Mouse (Mus musculus) cerebellum, adult 9-11 months (tissue): ENCODE measurements around the gene Ahnak.
"Not testable (repeated sequence)": the region's sequence is repeated elsewhere in the genome, so short reads cannot be mapped to it uniquely, and the experiment has no call there.

ENCODE experiments used
- DNase-seq: peaks from one replicate; pipeline ENCODE4 v3.0.0; 2022

Gene Ahnak

DNA sequence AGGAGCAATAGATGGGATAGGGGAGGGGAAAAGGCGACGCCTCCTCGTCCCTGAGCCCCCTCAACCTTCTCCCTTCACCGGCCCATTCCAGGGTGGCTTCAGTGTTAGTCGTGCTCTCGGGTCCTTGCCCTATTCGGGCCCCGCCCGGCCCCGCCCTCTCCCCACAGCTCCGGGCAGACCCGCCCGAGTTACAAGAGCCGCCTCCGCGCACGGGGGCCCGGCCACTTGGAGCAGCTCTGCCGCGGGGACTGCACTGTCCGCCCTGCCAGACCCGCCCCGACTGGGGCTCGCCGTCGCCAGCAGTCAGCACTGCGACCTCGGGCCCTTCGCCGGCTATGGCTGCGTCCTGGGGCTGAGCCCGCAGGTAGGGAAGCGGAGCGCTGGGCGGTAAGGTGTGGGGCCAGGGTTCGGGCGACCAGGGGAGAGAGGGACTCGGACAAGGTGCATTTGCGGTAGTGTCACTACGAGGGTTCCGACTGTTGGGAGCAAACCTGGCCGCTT, at the start of gene Ahnak:
Ahnak (plus strand) TSS at position 219 of the 501 bp plus-strand sequence.
- no peak for DNase-seq

DNA sequence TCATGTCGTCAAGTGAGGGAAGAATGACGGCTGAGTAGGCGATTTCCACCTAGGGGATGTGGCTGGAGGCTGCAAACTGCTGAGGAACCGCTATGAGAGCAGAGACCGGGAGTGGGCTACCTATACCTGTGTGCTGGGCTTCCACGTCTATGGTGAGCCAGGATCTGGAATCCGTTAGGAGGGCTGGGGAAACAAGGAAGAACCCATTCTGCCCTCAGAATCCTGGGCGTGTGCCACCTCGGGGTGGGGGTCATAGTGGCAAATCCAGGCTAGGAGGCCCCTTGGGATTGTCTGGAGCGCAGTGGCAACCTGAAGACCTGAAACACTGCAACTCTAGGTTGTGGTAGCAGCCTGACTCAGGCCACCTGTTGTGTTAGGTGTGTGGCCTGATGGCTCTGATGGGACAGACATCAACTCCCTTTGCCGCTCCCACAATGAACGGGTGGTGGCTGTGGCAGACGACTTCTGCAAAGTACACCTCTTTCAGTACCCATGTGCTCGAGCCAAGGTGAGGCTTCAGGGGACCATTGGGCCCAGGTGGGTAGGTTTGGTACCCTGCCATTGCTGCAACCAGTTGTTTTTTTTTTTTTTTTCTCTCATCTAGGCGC, 48.5 kb upstream of the Ahnak start:
- peak; percentile 73 for DNase-seq

DNA sequence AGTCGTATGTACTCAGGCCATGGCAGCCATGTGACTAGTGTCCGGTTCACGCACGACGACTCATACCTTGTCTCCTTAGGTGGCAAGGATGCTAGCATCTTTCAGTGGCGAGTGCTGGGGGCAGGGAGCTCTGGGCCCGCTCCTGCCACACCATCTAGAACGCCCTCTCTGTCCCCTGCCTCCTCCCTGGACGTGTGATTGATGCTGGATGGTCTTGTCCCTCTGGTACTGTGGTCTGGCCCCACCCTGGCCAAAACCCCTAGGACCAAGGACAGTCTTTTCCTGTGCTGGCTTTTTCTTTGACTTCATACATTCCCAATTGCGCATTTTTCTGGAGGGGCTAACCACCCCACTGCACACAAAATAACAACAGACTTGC, 48.0 kb upstream of the Ahnak start:
- peak; percentile 65 for DNase-seq

DNA sequence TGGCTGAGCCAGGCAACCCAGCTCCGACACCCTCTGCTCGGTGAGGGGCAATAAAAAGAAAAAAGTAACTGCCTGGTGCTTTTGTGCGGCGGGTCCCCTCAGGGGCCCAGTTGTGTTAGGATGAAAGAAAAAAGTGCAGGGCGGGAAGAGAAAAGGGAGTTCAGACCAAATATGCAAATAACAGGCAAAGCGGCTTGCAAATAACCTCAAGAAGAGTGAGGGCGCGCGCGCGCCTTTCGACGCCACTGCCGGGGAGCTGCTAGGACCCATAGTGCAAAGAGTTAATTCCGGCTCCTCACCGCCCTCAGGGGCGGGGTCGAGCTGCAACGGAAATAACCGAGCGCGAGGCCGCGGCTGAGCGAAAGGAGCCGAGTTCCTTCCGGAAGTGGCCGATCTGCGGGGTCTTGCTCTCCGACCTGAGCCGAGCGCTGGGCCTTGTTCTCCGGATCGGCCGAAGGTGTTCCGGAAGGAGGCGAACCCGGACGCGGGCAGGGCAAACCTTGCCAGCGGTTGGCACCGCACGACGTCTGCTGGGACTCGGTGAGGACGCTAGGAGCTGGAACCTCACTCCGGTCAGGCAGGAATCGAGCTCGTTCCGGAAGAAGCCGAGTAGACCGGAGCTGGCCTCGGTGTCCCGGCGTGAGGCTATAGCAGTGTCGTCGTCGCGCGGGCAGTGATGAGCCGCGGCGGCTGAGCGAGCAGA, 47.4 kb upstream of the Ahnak start, which contains the start of gene Mta2:
Mta2 (plus strand) TSS at position 361 of the 703 bp plus-strand sequence.
- DNase-seq = peak; percentile 97

DNA sequence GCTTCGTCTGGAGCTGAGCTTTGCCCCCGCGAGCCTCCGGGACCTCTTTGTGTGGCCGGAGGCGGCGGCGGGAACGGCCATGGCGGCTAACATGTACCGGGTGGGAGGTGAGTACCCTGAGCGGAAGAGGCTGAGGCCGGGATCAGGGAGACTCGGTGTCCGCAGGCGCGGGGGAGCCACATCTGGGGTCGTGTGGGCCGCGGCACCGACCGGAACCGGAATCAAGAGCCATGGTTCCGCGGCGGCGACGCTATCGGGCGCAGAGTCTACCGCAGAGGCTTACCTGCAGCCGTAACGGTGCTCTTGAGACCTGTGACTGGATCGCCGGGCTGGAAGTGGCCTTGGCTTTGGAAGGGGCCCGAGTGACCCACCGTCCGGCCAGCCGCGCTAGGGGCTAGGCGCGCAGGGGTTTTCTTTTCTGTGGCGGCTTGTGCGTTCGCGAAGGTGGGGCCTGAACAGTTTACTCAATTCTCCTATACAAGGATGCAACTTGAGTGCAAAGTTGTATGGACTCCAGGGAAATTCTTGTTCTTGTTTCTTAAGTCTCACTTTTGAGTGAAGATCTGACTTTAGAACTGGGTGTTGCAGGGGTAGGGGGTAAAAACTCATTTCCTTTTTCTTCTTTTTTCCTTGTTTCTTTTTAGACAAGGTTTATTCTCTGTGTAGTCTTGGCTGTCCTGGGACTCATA, 46.7 kb upstream of the Ahnak start:
- DNase-seq = no peak

DNA sequence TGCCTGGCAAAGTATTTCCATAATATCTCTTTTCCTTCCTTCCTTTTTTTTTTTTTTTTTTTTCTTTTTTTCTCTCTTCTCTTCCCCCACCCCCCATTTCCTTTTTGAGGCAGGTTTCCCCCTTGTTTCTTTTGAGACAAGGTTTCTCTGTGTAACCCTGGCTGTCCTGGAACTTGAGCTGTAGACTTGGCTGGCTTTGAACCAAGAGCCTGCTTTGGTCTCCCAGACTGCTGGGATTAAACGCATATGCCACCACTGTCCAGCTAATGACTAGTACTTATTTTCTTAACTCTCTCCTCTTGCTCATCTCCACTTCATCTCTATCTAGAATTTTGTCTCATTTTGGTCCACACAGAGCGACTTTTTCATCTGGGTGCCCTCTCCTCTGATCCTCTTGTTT, 46.0 kb upstream of the Ahnak start:
- DNase-seq = no peak

DNA sequence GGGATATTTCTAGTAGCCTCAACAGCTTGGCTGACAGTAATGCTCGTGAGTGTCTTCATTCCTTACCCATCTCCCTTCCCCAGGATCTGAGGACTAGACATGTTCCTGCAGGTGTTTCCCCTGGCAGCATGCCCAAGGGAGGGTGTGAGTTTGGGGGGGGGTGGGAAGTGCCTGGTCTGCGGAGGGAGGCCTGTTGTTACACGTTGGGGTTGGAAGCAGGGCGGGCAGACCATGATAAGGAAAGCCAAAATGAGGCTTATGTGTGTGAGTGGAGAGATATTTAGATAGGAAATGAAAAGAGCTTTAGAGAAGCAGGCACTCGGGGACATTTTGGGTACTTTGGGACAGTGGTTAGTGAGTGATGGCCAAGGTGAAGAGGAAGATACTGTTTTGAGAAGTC, 45.0 kb upstream of the Ahnak start:
- DNase-seq = no peak

DNA sequence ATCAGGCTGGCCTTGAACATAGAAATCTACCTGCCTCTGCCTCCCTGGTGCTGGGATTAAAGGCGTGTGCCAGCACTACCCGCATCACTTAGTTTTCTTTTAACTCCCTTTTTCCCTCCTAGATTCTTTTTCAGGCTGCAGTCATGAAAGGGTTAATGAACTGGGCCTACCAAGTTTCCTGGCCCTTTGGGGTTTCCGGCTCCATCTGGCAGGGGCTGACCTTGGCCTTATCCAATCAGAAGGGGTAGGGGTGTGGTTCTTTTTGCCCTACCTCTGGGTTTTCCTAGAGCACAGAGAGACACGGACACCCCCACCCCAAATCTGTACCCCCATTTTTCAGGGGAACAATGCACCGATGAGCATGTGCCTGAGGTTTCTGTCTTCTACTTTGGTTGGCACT, 44.3 kb upstream of the Ahnak start:
- no peak for DNase-seq

DNA sequence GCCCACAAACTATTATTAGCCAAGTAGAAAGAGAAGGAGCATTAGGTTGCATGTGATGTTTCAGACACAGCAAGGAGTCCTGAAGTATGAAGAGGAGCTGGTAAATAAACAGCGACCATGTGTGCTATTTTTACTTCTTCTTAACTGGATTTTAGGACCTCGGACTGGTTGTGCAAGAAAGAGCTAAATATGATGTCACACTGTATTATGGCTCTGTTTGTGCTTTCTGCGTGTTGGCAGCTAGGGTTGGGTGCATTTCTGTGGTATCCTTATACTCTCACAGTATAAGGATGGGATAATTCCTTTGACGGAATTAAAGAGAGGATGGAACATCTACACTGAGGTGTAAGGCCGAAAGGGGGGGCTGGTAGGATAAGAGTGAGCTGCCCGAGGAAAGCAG, 43.8 kb upstream of the Ahnak start:
- no peak for DNase-seq

DNA sequence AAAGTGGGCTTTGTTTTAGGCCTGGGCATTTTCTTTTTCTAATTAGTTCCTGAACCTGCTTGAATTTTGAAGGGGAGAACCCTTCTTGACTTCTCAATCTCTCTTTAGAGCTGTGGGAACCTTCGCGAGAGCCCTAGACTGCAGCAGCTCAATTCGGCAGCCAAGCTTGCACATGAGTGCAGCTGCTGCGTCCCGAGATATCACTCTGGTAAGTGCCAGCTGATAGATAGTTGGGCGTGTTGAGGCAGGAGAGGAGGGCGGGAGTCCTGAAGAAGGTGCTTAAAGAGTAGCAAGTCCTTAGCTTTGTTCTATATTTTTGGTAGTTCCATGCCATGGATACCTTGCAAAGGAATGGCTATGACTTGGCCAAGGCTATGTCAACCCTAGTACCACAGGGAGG, 42.2 kb upstream of the Ahnak start:
- DNase-seq = no peak

DNA sequence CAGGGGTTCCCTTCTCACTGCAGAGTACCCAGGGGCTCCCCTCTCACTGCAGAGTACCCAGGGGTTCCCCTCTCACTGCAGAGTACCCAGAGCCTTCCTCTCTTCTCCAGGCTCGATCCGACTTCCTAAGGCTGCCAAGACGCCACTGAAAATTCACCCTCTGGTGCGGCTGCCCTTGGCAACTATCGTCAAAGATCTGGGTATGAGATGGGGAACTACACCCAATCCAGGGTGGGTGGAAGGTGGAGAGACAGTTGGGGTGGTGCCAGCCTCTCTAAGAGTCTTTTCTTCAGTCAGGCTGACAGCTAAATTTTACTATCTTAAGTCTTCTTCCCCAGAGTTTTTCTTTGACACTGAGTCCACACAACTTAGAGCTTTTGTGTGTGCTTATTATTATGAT, 38.9 kb upstream of the Ahnak start:
- DNase-seq = peak; percentile 23

DNA sequence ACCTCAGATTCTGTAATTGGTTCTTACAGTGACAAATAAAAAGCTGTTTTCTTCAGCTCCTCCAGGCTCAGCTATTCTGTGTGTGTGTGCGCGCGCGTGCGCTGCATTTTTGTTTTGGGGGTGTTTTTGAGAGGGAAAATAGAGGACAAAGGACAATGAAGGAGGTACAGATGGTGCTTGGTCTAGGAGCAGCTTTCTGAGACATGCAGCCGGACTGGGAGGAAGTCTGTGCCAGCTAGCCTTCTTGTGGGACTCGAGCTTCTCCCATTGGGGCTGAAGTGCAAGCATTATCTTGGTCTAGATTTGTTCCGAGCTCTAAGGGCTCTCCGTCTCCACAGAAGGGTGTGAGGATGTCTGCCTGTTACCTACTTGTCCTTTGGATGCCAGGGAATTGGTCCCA, 36.8 kb upstream of the Ahnak start:
- no peak for DNase-seq

DNA sequence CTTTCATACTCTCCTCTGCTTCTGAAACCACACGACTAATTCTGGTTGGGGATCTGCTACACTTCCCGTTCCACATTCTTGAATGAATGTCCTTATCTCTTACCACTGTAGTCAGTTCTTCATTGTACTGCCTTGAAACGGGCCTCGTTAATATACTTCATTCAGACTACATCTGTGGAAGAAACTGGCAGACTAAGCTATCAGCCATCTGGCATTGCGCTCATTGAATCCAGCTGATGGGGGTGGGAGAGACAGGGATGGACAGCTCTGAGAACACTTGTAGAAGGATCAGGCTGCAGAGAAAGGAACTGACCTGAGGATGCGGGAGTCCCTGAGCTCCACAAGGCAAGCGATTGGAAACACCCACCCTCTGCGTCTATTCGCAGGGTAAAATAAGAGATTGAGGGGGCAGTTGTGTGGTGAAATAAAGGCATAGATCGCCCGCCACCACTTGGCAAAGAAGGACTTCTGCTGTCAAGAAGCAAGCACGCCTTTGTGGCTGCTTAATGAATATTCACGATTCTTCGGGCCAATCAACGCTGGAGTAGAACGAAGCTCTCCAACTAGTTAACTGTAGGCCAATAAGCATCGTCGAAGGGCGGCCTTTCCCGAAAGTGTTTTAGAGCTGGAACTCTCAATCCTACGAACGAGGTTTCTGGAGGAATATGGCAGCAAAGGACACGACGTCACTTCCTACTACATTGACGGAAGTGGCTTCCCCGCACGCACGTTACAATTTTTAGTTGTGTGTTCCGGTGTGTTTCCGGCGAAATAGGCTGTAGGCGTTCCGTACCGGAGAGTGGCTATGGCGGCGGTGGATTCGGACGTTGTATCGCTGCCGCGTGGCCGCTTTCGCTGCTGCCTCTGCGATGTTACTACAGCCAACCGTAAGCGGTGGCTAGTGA, 35.7 kb upstream of the Ahnak start, which contains the start of gene Tut1:
Tut1 (plus strand) TSS at position 713 of the 905 bp plus-strand sequence.
- peak; percentile 92 for DNase-seq

DNA sequence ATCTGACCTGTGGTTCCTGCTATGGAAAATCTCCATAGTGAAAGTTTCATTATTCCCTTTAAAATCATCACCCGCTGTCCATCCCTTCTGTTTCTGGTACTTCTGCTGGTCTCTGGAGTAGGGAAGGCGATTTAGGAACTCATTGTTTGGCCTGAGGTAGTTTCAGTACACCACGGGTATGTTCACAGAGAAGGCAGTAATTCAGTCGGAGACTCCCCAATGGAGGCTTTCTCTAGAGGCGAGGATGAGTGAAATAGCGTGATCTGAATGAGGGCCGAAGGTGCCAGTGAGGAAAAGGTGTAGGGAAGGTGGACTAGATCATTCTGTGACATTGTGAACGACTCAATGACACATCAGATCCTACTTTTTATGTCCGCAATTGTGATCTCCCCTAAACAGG, 34.9 kb upstream of the Ahnak start:
- DNase-seq = no peak

DNA sequence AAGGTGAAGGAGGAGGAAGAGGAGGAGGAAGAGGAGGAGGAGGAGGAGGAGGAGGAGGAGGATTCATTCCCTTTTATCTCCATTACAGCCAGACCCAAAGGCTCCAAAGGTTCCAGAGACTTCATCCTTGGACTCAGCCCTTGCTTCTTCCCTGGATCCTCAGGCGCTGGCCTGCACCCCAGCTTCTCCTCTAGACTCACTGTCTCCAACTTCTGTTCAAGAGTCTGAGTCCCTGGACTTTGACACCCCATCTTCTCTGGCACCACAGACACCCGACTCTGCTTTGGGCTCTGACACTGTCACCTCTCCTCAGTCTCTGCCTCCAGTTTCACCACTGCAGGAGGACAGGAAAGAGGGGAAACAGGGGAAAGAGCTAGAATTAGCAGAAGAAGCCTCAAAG, 26.8 kb upstream of the Ahnak start:
- DNase-seq = no peak

DNA sequence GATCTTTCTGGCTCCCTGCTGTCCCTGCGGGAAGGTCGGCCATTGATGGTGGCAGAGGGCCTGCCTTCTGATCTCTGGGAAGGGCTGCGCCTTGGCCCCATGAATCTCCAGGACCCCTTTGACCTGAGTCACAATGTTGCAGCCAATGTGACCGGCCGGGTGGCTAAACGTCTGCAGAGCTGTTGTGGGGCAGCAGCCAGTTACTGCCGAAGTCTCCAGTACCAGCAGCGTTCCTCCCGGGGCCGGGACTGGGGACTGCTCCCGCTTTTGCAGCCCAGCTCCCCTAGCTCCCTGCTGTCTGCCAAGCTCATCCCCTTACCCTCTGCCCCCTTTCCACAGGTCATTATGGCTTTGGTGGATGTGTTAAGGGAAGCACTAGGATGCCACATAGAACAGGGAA, 24.0 kb upstream of the Ahnak start:
- DNase-seq = peak; percentile 67

DNA sequence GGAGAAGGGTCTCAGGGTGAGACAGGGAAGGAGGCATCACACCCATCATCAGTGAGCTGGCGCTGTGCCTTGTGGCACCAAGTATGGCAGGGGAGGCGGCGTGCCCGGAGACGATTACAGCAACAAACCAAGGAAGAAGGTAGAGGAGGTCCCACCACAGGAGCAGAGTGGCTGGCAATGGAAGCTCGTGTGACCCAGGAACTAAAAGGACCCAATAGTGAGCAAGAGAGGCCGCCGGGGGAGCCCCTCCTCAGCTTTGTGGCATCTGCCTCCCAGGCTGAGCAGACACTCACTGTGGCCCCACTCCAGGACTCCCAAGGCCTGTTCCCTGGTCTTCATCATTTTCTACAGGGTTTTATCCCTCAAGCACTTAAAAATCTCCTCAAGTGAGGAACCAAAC, 23.3 kb upstream of the Ahnak start:
- peak; percentile 76 for DNase-seq

DNA sequence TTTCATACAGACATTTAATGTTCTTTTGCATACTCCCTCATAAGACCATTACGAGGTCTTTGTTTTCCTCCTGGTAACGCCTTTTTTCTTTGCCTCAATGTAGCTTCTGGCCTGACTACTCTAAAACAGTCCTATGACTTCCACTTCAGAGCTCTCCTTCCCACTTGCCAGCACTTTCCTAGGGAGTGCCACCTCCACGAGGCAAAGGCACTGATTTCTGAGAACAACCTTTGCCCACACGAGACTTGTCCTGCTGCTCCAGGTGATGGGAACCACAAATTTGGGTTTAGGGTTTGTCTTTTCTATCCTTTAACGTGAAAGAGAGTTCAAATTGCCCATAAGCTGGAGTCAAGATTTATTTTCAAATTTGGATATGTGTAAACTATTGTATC, 22.9 kb upstream of the Ahnak start:
- DNase-seq = no peak

DNA sequence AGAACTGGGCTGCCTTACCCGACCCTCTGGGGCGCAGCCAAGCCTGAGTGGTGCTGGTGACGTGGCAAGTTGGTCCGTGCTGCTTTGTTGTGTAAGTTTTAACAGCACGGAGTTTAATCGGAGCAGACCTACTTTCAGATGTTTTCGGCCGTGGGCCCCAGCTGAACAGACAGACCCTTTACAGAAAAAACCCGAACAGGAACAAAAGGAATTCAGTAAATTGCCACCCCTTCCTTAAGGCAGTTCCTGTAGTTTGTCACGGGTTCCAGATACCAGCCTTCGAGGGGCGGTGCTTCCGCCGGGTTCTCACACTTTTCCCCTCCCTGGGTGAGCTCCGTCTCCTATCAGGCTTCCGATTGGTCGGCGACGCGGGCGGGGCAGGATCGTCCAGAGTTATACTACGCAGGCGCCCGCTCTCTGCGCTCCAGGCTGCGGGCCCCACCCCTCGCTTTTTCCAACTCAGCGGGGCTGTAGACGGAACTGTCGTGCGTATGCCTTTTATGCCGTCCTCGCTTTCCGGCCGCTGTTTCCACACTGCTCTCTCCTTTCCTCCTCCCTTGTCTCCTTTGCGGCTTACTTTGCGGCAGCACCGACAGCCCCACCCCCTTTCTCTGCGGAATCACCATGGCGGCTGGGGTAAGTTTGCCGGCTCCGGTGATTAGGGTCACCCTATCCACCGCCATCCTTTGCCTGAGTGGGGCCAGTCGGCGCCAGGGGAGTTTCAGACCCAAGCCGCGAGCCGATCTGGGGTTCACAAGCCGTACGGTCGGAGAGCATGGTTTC, 22.3 kb upstream of the Ahnak start, which contains the start of gene Eef1g:
Eef1g (plus strand) TSS at position 452 of the 783 bp plus-strand sequence.
- DNase-seq = peak; percentile 100

DNA sequence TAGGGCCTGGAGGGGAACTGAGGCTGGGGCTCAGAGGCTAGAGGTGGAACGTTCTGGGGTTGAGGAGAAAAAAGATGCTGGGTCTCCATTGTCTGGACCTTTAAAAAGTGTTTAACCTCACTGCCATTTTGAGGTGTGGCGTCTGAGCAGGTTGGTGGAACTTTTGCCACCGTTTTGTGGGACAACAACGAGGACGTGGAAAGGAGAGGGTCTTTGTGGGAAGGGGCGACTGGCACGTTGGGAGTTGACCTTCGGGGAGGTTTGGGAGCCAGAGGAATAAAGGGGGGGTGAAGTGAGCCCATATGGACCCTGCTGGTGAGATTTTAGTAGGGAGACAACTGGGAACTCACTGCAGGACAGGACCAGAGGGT, 21.7 kb upstream of the Ahnak start:
- no peak for DNase-seq

DNA sequence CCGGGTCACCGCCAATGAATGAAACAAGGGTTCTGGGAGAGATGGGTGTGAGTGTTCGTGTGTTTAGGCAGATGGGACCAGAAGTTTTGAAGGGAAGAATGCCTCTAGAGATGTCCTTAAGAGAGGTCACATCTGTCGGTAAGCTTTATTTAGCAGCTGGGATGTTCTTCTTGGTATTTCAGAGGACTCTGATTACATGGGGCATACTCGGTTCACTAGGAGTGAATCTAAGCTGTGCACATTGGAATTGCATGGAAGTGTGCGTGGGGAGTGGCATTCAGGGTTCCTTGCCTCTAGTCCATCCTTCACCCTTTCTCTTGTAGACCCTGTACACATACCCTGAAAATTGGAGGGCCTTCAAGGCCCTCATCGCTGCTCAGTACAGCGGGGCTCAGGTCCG, 21.2 kb upstream of the Ahnak start:
- peak; percentile 39 for DNase-seq

DNA sequence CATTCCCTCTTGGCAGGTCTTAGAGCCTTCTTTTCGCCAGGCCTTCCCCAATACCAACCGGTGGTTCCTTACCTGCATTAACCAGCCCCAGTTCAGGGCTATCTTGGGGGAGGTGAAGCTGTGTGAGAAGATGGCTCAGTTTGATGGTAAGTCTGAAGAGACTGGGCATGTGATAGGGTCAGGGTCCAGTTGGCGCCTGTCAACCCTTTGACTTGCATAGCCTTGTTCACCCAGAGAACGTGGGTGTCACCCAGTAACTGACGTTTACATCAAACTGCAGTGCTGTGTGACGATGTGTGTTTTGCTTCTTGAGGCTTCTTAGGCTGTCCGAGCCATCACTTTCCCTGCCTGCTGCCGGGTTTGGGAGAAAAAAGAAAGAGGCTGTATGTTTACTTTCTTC, 16.6 kb upstream of the Ahnak start:
- not testable (repeated sequence) for DNase-seq
